Mouse (Mus musculus): Measurements from ENCODE around the gene Tspyl4. TPM values are rescaled to one million over a fixed set of nuclear protein-coding genes. Genes with fewer than 3 reads are reported as not detected.

Tspyl4 gene
- polyA plus RNA-seq, 1 experiment from 2014 or later, result 262 TPM

DNA sequence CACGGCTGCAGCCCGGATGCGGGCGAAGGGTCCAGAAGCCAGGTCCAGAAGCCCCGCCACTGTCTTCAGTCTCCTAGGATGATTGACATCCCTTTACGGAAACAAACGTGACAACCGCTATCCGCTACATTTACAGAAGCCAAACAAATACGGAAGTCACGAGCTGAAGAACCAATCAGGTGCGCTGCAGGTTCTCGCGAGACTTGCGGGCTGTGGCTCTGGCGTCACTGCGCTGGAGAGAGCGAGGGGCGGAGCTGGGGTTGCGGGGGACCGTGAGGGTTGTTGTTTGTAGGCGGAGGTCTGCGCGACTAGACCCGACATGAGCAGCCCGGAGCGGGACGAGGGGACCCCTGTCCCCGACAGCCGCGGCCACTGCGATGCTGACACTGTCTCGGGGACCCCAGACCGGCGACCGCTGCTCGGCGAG lies 15.3 kb upstream of the Tspyl4 start, which contains the start of gene Tspyl1:
Gene Tspyl1 (plus strand): TSS at position 229 of the 427 bp plus-strand sequence.
- no peaks in the 10 kb centered on the region for H3K9me3 ChIP-seq (ENCODE audit: control insufficient read depth, low read length)
- H3K4me2 ChIP-seq (ENCODE audit: low read length), result peak within 1 kb of the TSS; percentile 80
- peak within 1 kb of the TSS; percentile 92 for H3K27ac ChIP-seq (ENCODE audit: low read length)
- H3K27me3 ChIP-seq (replicated peaks; ENCODE audit: control insufficient read depth, insufficient read depth, low read length), result no peaks in the 10 kb centered on the region
- peak within 1 kb of the TSS; percentile 94 for H3K9ac ChIP-seq (replicated peaks; ENCODE audit: low read depth, low read length)
- peaks cover 16% of the 10 kb centered on the region for H3K4me1 ChIP-seq (replicated peaks; ENCODE audit: control insufficient read depth, insufficient read depth, low read length)
- ATAC-seq, result peak; percentile 98
- no peaks in the 10 kb centered on the region for H3K36me3 ChIP-seq (ENCODE audit: control insufficient read depth, insufficient read depth)
- H3K4me3 ChIP-seq (replicated peaks; ENCODE audit: low read length), result peak within 1 kb of the TSS; percentile 91
- under 1% methylated on average over 38 of the region's 38 CpGs for WGBS

DNA sequence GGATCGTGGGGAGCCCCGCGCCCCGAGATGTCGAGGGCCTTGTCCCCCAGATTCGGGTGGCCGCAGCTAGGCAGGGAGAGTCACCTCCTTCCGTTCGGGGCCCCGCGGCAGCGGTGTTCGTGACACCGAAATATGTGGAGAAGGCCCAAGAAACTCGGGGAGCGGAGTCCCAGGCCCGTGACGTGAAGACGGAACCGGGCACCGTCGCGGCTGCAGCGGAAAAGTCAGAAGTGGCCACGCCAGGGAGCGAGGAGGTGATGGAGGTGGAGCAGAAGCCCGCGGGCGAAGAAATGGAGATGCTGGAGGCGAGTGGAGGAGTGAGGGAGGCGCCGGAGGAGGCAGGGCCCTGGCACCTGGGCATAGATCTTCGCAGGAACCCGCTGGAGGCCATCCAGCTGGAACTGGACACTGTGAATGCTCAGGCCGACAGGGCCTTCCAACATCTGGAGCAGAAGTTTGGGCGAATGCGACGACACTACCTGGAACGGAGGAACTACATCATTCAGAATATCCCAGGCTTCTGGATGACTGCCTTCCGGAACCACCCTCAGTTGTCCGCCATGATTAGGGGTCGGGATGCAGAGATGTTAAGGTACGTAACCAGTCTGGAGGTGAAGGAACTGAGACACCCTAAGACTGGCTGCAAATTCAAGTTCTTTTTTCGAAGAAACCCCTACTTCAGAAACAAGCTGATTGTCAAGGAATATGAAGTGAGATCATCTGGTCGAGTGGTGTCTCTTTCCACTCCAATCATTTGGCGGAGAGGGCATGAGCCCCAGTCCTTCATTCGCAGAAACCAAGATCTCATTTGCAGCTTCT lies 14.6 kb upstream of the Tspyl4 start:
- H3K4me3 ChIP-seq (replicated peaks; ENCODE audit: low read length), result peak overlapping the region; percentile 91
- H3K27ac ChIP-seq (ENCODE audit: low read length), result peak overlapping the region; percentile 82
- no peaks in the 10 kb centered on the region for H3K9me3 ChIP-seq (ENCODE audit: control insufficient read depth, low read length)
- H3K36me3 ChIP-seq (ENCODE audit: control insufficient read depth, insufficient read depth), result peaks cover 6% of the 10 kb centered on the region
- H3K9ac ChIP-seq (replicated peaks; ENCODE audit: low read depth, low read length), result peak overlapping the region; percentile 94
- peaks cover 16% of the 10 kb centered on the region for H3K4me1 ChIP-seq (replicated peaks; ENCODE audit: control insufficient read depth, insufficient read depth, low read length)
- no peaks in the 10 kb centered on the region for H3K27me3 ChIP-seq (replicated peaks; ENCODE audit: control insufficient read depth, insufficient read depth, low read length)
- WGBS, result 4% methylated on average over 47 of the region's 47 CpGs
- ATAC-seq, result peak; percentile 24
- H3K4me2 ChIP-seq (ENCODE audit: low read length), result peak overlapping the region; percentile 60

DNA sequence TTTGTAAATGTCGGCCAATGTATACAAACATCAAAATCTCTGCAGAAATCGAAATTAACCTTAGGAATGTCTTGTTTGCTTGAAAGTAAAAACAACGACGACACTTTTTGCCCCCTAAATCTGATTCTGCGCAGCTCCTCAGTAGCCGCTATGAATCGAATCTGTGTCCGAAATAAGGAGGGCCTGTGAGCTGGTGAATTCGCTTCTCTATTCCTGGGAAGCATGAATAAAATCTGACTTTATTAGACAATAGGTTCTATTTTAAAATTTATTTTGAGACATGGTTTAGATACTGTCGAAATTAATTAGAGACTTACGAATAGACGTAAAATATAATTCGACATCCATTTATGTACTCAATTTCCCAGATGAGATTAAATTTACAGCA lies 337 bp upstream of the Tspyl4 start:
- H3K4me3 ChIP-seq (replicated peaks; ENCODE audit: low read length), result peak overlapping the region; percentile 78
- peak; percentile 26 for ATAC-seq
- H3K27ac ChIP-seq (ENCODE audit: low read length), result peak overlapping the region; percentile 99
- 2% methylated on average over 13 of the region's 13 CpGs for WGBS
- H3K9me3 ChIP-seq (ENCODE audit: control insufficient read depth, low read length), result no peaks in the 10 kb centered on the region
- peak overlapping the region; percentile 69 for H3K4me2 ChIP-seq (ENCODE audit: low read length)
- H3K4me1 ChIP-seq (replicated peaks; ENCODE audit: control insufficient read depth, insufficient read depth, low read length), result peaks cover 36% of the 10 kb centered on the region
- peak overlapping the region; percentile 60 for H3K9ac ChIP-seq (replicated peaks; ENCODE audit: low read depth, low read length)
- no peaks in the 10 kb centered on the region; the same call in 1 of the 2 replicates for H3K36me3 ChIP-seq (ENCODE audit: control insufficient read depth, insufficient read depth)
- no peaks in the 10 kb centered on the region for H3K27me3 ChIP-seq (replicated peaks; ENCODE audit: control insufficient read depth, insufficient read depth, low read length)

DNA sequence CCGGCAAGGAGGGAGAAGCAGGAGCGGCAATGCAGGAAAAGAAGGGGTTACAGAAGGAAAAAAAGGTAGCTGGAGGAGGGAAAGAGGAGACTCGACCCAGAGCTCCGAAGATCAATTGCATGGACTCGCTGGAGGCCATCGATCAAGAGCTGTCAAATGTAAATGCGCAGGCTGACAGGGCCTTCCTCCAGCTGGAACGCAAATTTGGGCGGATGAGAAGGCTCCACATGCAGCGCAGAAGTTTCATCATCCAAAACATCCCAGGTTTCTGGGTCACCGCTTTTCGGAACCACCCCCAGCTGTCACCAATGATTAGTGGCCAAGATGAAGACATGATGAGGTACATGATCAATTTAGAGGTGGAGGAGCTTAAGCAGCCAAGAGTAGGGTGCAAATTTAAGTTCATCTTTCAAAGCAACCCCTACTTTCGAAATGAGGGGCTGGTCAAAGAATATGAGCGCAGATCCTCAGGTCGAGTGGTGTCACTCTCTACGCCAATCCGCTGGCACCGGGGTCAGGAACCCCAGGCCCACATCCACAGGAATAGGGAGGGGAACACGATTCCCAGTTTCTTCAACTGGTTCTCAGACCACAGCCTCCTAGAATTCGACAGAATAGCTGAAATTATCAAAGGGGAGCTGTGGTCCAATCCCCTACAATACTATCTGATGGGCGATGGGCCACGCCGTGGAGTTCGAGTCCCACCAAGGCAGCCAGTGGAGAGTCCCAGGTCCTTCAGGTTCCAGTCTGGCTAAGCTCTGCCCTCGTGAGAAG lies 925 bp downstream of the Tspyl4 start:
- Histone ChIP-seq H3K4me2 (ENCODE audit: low read length) (peak overlapping the region; percentile 69), H3K9ac (replicated peaks; ENCODE audit: low read depth, low read length) (peak overlapping the region; percentile 91), H3K27me3 (replicated peaks; ENCODE audit: control insufficient read depth, insufficient read depth, low read length) (no peaks in the 10 kb centered on the region), H3K4me3 (replicated peaks; ENCODE audit: low read length) (peak overlapping the region; percentile 78), H3K27ac (ENCODE audit: low read length) (peak overlapping the region; percentile 99), H3K4me1 (replicated peaks; ENCODE audit: control insufficient read depth, insufficient read depth, low read length) (peaks cover 41% of the 10 kb centered on the region), H3K36me3 (ENCODE audit: control insufficient read depth, insufficient read depth) (no peaks in the 10 kb centered on the region; the same call in none of the 2 replicates), H3K9me3 (ENCODE audit: control insufficient read depth, low read length) (no peaks in the 10 kb centered on the region)
- ATAC-seq, result no peak
- WGBS, result 46% methylated on average over 25 of the region's 25 CpGs

DNA sequence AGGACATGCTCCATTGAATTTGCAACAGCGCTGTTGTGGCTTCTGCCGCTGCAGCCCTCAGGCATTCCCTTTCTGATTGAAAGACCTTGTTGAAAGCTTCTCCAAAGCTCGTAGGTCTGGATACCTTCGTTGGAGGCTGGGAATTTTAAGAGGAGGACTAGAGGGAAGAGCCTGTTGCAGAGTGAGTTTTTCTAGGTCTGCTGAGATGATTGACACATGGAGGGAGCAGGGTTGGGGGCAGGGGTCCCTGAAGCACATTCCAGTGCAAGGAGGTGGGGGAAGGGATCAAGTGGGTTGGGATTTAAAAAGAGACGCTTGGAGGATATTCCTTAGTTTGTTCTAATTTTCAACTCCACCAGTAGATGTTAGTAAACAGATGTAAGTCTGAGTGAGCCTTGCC lies 3.1 kb downstream of the Tspyl4 start:
- WGBS, result 2% methylated on average over 5 of the region's 5 CpGs
- peak overlapping the region; percentile 69 for H3K4me2 ChIP-seq (ENCODE audit: low read length)
- no peak overlapping the region for H3K27ac ChIP-seq (ENCODE audit: low read length)

DNA sequence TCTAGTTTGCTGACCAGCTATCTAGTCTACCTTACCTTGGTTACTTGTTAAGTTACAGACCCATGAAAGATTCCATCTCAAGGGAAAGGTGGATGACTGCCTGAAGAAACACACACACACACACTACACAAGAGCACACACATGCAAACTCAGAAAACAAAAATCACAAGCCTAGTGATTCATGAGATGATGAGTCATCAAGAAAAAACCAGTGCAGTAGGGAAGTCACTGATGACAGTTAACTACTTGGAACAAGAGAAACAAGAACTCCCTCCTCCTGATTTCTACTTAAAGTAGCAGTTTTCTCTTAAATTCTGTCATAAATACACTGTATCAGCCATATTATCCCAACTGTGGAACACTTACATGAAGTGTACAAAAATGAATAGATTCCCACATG lies 9.8 kb downstream of the Tspyl4 start:
- Histone ChIP-seq H3K4me2 (ENCODE audit: low read length) (no peak overlapping the region), H3K36me3 (ENCODE audit: control insufficient read depth, insufficient read depth) (no peaks in the 10 kb centered on the region; the same call in 1 of the 2 replicates), H3K4me1 (replicated peaks; ENCODE audit: control insufficient read depth, insufficient read depth, low read length) (peaks cover 5% of the 10 kb centered on the region), H3K9ac (replicated peaks; ENCODE audit: low read depth, low read length) (no peak overlapping the region), H3K9me3 (ENCODE audit: control insufficient read depth, low read length) (no peaks in the 10 kb centered on the region), H3K27ac (ENCODE audit: low read length) (no peak overlapping the region), H3K27me3 (replicated peaks; ENCODE audit: control insufficient read depth, insufficient read depth, low read length) (no peaks in the 10 kb centered on the region), H3K4me3 (replicated peaks; ENCODE audit: low read length) (no peak overlapping the region)
- no peak for ATAC-seq

More for the DNA sequence above, 3.1 kb downstream of the Tspyl4 start:
- H3K27me3 ChIP-seq (replicated peaks; ENCODE audit: control insufficient read depth, insufficient read depth, low read length), result no peaks in the 10 kb centered on the region
- no peak for ATAC-seq
- H3K36me3 ChIP-seq (ENCODE audit: control insufficient read depth, insufficient read depth), result no peaks in the 10 kb centered on the region; the same call in none of the 2 replicates
- H3K4me1 ChIP-seq (replicated peaks; ENCODE audit: control insufficient read depth, insufficient read depth, low read length), result peaks cover 41% of the 10 kb centered on the region
- H3K9ac ChIP-seq (replicated peaks; ENCODE audit: low read depth, low read length), result peak overlapping the region; percentile 51
- no peaks in the 10 kb centered on the region for H3K9me3 ChIP-seq (ENCODE audit: control insufficient read depth, low read length)
- peak overlapping the region; percentile 78 for H3K4me3 ChIP-seq (replicated peaks; ENCODE audit: low read length)

DNA sequence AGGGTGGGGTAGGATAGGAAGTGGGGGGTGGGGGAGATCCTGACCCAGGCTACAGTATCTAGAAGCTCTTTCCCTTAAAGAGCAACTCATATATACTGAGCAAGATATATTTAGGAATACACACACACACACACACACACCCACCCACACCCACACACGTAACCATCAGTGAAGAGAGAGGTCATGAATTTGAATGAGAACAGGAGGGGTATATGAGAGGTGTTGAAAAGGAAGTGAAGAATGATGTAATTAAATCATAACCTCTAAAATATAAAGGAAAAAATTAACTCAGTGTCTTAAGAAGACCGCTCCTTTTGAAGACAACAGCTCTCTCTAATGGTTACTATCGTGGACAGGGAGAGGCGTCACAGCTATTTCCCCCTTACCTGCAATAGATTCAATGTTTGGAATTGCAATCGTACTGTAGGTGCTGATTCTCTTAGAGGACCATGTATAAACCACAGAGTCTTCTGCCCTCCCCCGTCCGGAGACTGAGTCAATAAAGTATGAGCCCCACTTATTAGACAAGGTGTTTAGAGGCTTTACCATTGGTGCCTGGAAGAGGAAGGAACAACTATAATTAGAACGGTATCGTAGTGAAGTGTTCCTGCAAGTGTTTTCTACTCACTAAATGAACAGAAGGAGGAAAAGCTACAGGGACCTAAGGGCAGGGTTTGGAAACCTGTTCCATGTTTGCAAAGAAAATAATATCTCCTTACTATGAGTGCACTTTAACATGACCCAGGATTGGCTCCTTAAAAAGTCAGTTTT lies 12.9 kb downstream of the Tspyl4 start:
- 90% methylated on average over 9 of the region's 9 CpGs for WGBS

DNA sequence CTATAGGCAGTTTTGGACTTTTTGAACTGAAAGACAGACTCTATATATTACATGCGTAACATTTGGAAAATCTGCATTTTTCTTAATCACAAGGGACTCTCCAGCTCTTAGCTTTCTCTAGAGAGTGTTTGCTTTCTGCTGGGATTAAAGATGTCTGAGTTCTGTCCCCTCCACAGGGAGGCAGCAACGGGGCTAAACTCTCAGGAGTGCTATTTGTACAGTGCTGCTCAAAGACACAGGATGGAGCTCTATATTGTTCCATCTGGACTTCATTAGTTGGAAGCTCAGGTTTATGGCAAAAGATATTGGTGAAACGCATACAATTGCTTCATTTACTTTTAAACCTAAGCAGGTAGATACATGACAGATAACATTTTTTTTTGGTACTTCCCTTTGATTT lies 15.3 kb downstream of the Tspyl4 start:
- no peaks in the 10 kb centered on the region for H3K9me3 ChIP-seq (ENCODE audit: control insufficient read depth, low read length)
- peaks cover 11% of the 10 kb centered on the region for H3K4me1 ChIP-seq (replicated peaks; ENCODE audit: control insufficient read depth, insufficient read depth, low read length)
- H3K36me3 ChIP-seq (ENCODE audit: control insufficient read depth, insufficient read depth), result no peaks in the 10 kb centered on the region
- no peak overlapping the region for H3K4me2 ChIP-seq (ENCODE audit: low read length)
- ATAC-seq, result no peak
- WGBS, result 72% methylated on average over 3 of the region's 3 CpGs
- no peaks in the 10 kb centered on the region for H3K27me3 ChIP-seq (replicated peaks; ENCODE audit: control insufficient read depth, insufficient read depth, low read length)
- H3K9ac ChIP-seq (replicated peaks; ENCODE audit: low read depth, low read length), result no peak overlapping the region
- no peak overlapping the region for H3K4me3 ChIP-seq (replicated peaks; ENCODE audit: low read length)
- H3K27ac ChIP-seq (ENCODE audit: low read length), result no peak overlapping the region

More for the DNA sequence above, 12.9 kb downstream of the Tspyl4 start:
- Histone ChIP-seq H3K27ac (ENCODE audit: low read length) (no peak overlapping the region), H3K36me3 (ENCODE audit: control insufficient read depth, insufficient read depth) (no peaks in the 10 kb centered on the region), H3K4me2 (ENCODE audit: low read length) (no peak overlapping the region), H3K4me1 (replicated peaks; ENCODE audit: control insufficient read depth, insufficient read depth, low read length) (no peaks in the 10 kb centered on the region), H3K27me3 (replicated peaks; ENCODE audit: control insufficient read depth, insufficient read depth, low read length) (no peaks in the 10 kb centered on the region), H3K9me3 (ENCODE audit: control insufficient read depth, low read length) (no peaks in the 10 kb centered on the region), H3K9ac (replicated peaks; ENCODE audit: low read depth, low read length) (no peak overlapping the region), H3K4me3 (replicated peaks; ENCODE audit: low read length) (no peak overlapping the region)
- no peak for ATAC-seq
